Mouse (Mus musculus) midbrain, embryonic 12.5 days (tissue): Measurements from ENCODE around the gene Rilp. TPM values are rescaled to one million over a fixed set of nuclear protein-coding genes. Genes with fewer than 3 reads are reported as not detected.

ENCODE experiments used
- ATAC-seq: fragments of 200-750 bp; cut with Nextera tagmentation; 2 replicates; pipeline ENCODE4 v1.8.0; 2017; ENCODE audit warnings: low read depth, moderate TSS enrichment, moderate library complexity; ENCODE audit not compliant: low FRiP score
- H3K27ac ChIP-seq: fragments of 300-500 bp; sonication (generic); replicated peaks from 2 replicates; pipeline ENCODE4 v1.5.1; 2016; ENCODE audit warnings: mild to moderate bottlenecking
- H3K27me3 ChIP-seq: fragments of 300-500 bp; sonication (generic); 2 replicates; pipeline ENCODE4 v1.6.1; 2016; ENCODE audit warnings: mild to moderate bottlenecking
- H3K36me3 ChIP-seq: fragments of 300-500 bp; sonication (generic); 2 replicates; pipeline ENCODE4 v1.6.1; 2016
- H3K4me1 ChIP-seq: fragments of 300-500 bp; sonication (generic); 2 replicates; pipeline ENCODE4 v1.6.1; 2016
- H3K4me2 ChIP-seq: fragments of 300-500 bp; sonication (generic); replicated peaks from 2 replicates; pipeline ENCODE4 v1.6.1; 2016; ENCODE audit warnings: mild to moderate bottlenecking, moderate library complexity
- H3K4me3 ChIP-seq: fragments of 300-500 bp; sonication (generic); 2 replicates; pipeline ENCODE4 v1.5.1; 2016; ENCODE audit warnings: mild to moderate bottlenecking
- H3K9ac ChIP-seq: fragments of 300-500 bp; sonication (generic); replicated peaks from 2 replicates; pipeline ENCODE4 v1.6.1; 2016; ENCODE audit warnings: mild to moderate bottlenecking, moderate library complexity
- H3K9me3 ChIP-seq: fragments of 300-500 bp; sonication (generic); 2 replicates; pipeline ENCODE4 v1.6.1; 2016; ENCODE audit warnings: mild to moderate bottlenecking
- WGBS: fragments of 180-500 bp; shearing (Covaris S2); methylation state at CpG from one replicate; pipeline ENCODE4 v1.1.7; 2016; 5-methylcytosine and 5-hydroxymethylcytosine counted together
- polyA plus RNA-seq: library from polyadenylated mRNA; unstranded; fragments of >200 nt; fragmentation: Nextera tagmentation; extraction: Ambion mirVana; gene quantifications from 2 replicates; pipeline ENCODE4 v1.2.1, GENCODE M21; 2016

The Rilp gene
- polyA plus RNA-seq, result 0.30 and 0.66 TPM in 2 replicates

- peaks cover 45% of the 10 kb centered on the region for H3K36me3 ChIP-seq
- peak within 1 kb of the TSS; percentile 52 for H3K4me3 ChIP-seq
- H3K27ac ChIP-seq, result peak within 1 kb of the TSS; percentile 70
- H3K4me2 ChIP-seq, result peak within 1 kb of the TSS; percentile 82
- ATAC-seq, result peak; percentile 87
- H3K4me1 ChIP-seq, result peaks cover 14% of the 10 kb centered on the region
- H3K9me3 ChIP-seq, result no peaks in the 10 kb centered on the region
- H3K27me3 ChIP-seq, result no peaks in the 10 kb centered on the region; the same call in 1 of the 2 replicates
- WGBS, result 2% methylated on average over 43 of the region's 43 CpGs
- H3K9ac ChIP-seq, result peak within 1 kb of the TSS; percentile 59
Observed at GRCm38 (mm10) chr11:75509741-75510626, at the start of gene Rilp. Rilp (plus strand) TSS chr11:75510094.

GRCm38 (mm10) chr11:75460103-75460843 is 49.6 kb upstream of the Rilp start:
- no peak for ATAC-seq
- Histone ChIP-seq H3K4me3 (peak overlapping the region; percentile 67), H3K36me3 (peaks cover 5% of the 10 kb centered on the region; the same call in 1 of the 2 replicates), H3K9ac (peak overlapping the region; percentile 52), H3K27ac (peak overlapping the region; percentile 71), H3K4me1 (peaks cover 29% of the 10 kb centered on the region), H3K9me3 (no peaks in the 10 kb centered on the region), H3K27me3 (no peaks in the 10 kb centered on the region), H3K4me2 (peak overlapping the region; percentile 80)
- WGBS, result 3% methylated on average over 19 of the region's 19 CpGs

GRCm38 (mm10) chr11:75460844-75461742 is 48.8 kb upstream of the Rilp start, which contains the start of gene Tlcd2:
Tlcd2 (plus strand) TSS chr11:75461715.
- H3K27me3 ChIP-seq, result no peaks in the 10 kb centered on the region
- peaks cover 11% of the 10 kb centered on the region for H3K36me3 ChIP-seq
- peak within 1 kb of the TSS; percentile 71 for H3K27ac ChIP-seq
- WGBS, result under 1% methylated on average over 46 of the region's 46 CpGs
- H3K9ac ChIP-seq, result peak within 1 kb of the TSS; percentile 73
- H3K4me1 ChIP-seq, result peaks cover 29% of the 10 kb centered on the region
- ATAC-seq, result peak; percentile 96
- H3K9me3 ChIP-seq, result no peaks in the 10 kb centered on the region
- peak within 1 kb of the TSS; percentile 67 for H3K4me3 ChIP-seq
- H3K4me2 ChIP-seq, result peak within 1 kb of the TSS; percentile 80

- under 1% methylated on average over 28 of the region's 30 CpGs for WGBS
- no peaks in the 10 kb centered on the region for H3K9me3 ChIP-seq
- peak overlapping the region; percentile 80 for H3K4me2 ChIP-seq
- H3K9ac ChIP-seq, result peak overlapping the region; percentile 73
- H3K4me3 ChIP-seq, result peak overlapping the region; percentile 67
- H3K4me1 ChIP-seq, result peaks cover 29% of the 10 kb centered on the region
- no peaks in the 10 kb centered on the region for H3K27me3 ChIP-seq
- H3K27ac ChIP-seq, result peak overlapping the region; percentile 31; the same call in 1 of the 2 replicates
- peaks cover 11% of the 10 kb centered on the region for H3K36me3 ChIP-seq
- peak; percentile 7; the same call in 1 of the 2 replicates for ATAC-seq
Observed at GRCm38 (mm10) chr11:75461743-75462252, 48.1 kb upstream of the Rilp start.

- no peak for ATAC-seq
- peaks cover 29% of the 10 kb centered on the region for H3K4me1 ChIP-seq
- H3K27me3 ChIP-seq, result 0 out of 2 replicates have a peak, but pooled peaks cover under 1% of the 10 kb centered on the region
- WGBS, result 6% methylated on average over 13 of the region's 16 CpGs
- peak overlapping the region; percentile 73 for H3K9ac ChIP-seq
- H3K36me3 ChIP-seq, result peaks cover 11% of the 10 kb centered on the region
- peak overlapping the region; percentile 80 for H3K4me2 ChIP-seq
- peak overlapping the region; percentile 31; the same call in 1 of the 2 replicates for H3K27ac ChIP-seq
- peak overlapping the region; percentile 67 for H3K4me3 ChIP-seq
- no peaks in the 10 kb centered on the region for H3K9me3 ChIP-seq
Observed at GRCm38 (mm10) chr11:75462253-75462783, 47.6 kb upstream of the Rilp start.

DNA sequence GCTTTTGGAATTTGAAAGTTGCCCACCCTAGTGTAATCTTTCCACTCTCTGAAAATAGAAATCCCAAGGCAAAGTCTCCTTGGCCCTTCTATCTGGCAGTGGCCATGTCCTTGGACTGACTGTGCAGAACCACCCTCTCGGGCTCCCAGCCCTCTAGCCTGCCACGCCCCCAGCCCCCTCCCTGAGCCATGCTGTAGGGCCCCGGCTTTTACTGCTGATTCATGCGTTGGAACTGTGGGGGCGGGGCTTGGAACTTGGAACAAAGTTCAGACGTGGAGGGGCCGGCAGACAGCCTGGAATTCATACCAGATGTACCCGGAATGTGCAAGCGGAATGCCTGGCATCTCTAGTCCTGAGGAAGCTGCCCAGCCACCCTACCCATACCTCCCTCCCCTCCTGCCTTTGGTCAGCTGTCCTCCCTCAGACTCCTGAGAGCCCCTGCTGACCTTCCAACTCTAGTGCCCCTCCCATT is 47.0 kb upstream of the Rilp start:
- H3K4me2 ChIP-seq, result peak overlapping the region; percentile 80
- H3K27ac ChIP-seq, result no peak overlapping the region
- WGBS, result 3% methylated on average over 9 of the region's 9 CpGs
- H3K36me3 ChIP-seq, result peaks cover 11% of the 10 kb centered on the region
- no peak for ATAC-seq
- peak overlapping the region; percentile 67 for H3K4me3 ChIP-seq
- H3K9me3 ChIP-seq, result no peaks in the 10 kb centered on the region
- H3K9ac ChIP-seq, result no peak overlapping the region
- peaks cover 6% of the 10 kb centered on the region; the same call in 1 of the 2 replicates for H3K27me3 ChIP-seq
- H3K4me1 ChIP-seq, result peaks cover 34% of the 10 kb centered on the region

DNA sequence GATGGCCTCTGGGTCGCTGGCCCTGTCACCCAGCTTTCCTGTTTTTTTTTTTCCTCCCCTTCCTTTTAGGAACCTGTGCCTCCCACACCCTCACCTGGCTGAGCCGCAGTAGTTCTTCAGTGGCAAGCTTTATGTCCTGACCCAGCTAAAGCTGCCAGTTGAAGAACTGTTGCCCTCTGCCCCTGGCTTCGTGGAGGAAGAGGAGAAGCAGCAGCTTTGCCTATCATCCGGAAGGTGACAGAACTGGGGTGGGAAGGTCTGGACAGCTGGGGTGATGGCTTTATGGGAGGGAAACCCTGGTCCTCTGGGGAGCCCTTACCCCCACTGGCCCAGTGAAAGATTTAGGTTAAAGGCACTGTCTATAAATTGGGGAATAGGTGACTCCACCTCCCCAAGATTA is 46.3 kb upstream of the Rilp start:
- H3K9ac ChIP-seq, result no peak overlapping the region
- H3K9me3 ChIP-seq, result no peaks in the 10 kb centered on the region
- H3K36me3 ChIP-seq, result peaks cover 11% of the 10 kb centered on the region
- peaks cover 11% of the 10 kb centered on the region; the same call in 1 of the 2 replicates for H3K27me3 ChIP-seq
- no peak overlapping the region for H3K27ac ChIP-seq
- H3K4me2 ChIP-seq, result no peak overlapping the region
- WGBS, result 72% methylated on average over 4 of the region's 4 CpGs
- peaks cover 37% of the 10 kb centered on the region for H3K4me1 ChIP-seq
- ATAC-seq, result no peak
- H3K4me3 ChIP-seq, result no peak overlapping the region

DNA sequence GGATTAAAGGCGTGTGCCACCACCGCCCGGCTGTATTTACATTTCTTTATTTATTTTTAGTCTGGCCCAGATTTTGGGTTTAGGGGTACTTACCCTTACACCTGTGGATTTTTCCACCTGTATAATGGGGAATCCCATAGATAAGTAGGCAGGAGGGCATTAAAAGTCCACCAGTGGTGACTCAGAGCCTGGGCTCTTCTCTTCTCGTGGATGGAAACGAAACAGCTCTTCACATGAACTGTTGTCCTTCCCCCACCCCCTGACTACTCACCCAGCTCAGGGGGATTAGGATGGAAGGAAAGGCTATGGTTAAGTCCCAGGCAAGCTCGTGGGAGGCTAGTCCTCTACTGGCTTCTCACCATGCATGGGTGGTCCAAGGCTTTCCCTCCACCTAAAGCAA is 45.5 kb upstream of the Rilp start:
- H3K4me2 ChIP-seq, result no peak overlapping the region
- H3K9ac ChIP-seq, result no peak overlapping the region
- H3K4me3 ChIP-seq, result no peak overlapping the region
- ATAC-seq, result no peak
- H3K27me3 ChIP-seq, result peaks cover 15% of the 10 kb centered on the region; the same call in 1 of the 2 replicates
- WGBS, result 76% methylated on average over 6 of the region's 6 CpGs
- H3K36me3 ChIP-seq, result peaks cover 11% of the 10 kb centered on the region
- H3K4me1 ChIP-seq, result peaks cover 35% of the 10 kb centered on the region
- no peaks in the 10 kb centered on the region for H3K9me3 ChIP-seq
- H3K27ac ChIP-seq, result no peak overlapping the region

DNA sequence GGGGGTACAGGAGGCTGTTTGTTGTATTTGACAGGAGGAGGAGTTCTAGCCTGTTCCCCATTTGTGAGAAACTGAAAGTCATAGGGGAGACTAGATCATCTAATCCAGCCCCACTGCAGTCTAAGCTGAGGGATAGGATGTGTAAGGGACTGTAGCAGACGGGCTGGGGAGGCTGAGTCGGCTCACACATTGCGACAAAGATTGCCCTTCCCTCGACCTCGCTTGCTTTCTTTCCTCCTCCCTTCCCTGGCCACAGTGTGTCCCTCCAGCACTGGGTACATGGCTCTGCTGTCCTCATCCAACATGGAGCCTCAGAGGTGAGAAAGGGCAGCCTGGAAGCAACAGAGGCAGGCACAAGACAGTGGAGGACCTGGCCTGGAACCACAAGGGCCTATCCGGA is 44.8 kb upstream of the Rilp start:
- peaks cover 29% of the 10 kb centered on the region for H3K4me1 ChIP-seq
- ATAC-seq, result no peak
- no peak overlapping the region for H3K4me3 ChIP-seq
- no peaks in the 10 kb centered on the region for H3K9me3 ChIP-seq
- 87% methylated on average over 6 of the region's 6 CpGs for WGBS
- H3K9ac ChIP-seq, result no peak overlapping the region
- peaks cover 15% of the 10 kb centered on the region; the same call in 1 of the 2 replicates for H3K27me3 ChIP-seq
- H3K36me3 ChIP-seq, result peaks cover 11% of the 10 kb centered on the region
- H3K27ac ChIP-seq, result no peak overlapping the region
- no peak overlapping the region for H3K4me2 ChIP-seq

DNA sequence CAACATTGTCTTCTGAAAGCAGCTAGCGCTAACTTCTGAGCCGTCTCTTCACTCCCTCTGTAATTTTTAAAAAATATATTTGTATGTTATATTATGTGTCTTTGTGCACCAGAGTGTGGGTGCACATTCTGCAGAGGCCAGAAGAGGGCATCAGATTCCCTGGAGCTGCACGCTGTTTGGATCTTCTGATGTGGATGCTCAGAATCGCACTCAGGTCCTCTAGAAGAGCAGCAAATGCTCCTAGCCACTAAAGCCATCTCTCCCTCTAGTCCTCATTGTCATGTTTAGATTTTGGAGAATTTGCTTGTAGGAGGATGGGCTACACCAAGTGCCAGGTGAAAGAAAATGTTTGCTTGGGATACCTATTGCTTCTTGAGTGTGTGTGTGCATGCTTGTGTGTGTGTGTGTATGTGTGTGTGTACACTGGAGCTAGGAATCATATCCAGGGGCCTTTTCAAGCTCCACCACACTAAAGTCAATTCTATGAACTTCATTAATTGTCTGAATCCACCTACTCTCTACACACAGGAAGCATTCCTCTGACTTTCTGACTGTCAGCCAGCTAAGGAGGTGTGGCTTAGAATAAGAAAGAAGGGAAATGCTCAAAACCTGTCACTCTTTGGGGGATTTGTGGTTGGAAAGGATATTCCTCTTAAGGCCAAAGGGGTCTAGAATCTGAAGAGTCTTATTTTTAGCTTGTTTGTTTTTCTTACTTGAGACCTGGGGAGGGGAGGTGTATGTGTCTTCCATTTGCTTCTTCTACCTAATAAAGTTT is 43.0 kb upstream of the Rilp start:
- ATAC-seq, result no peak
- WGBS, result 99% methylated on average over 4 of the region's 4 CpGs
- no peak overlapping the region for H3K4me2 ChIP-seq

More for the DNA sequence above, 43.0 kb upstream of the Rilp start:
- H3K4me3 ChIP-seq, result no peak overlapping the region
- H3K27ac ChIP-seq, result no peak overlapping the region
- peaks cover 21% of the 10 kb centered on the region for H3K4me1 ChIP-seq
- no peaks in the 10 kb centered on the region for H3K9me3 ChIP-seq
- peaks cover 11% of the 10 kb centered on the region for H3K36me3 ChIP-seq
- peaks cover 15% of the 10 kb centered on the region; the same call in 1 of the 2 replicates for H3K27me3 ChIP-seq
- H3K9ac ChIP-seq, result no peak overlapping the region
